Mouse (Mus musculus) embryonic facial prominence, embryonic 13.5 days (tissue): ENCODE data around the gene Nop58. TPM values are rescaled to one million over a fixed set of nuclear protein-coding genes. Genes with fewer than 3 reads are reported as not detected.
A peak's percentile ranks its signal among the peaks of the same experiment; 100 is the strongest.

Experiments used
- ATAC-seq: fragments of 200-750 bp; cut with Nextera tagmentation; 2 replicates; pipeline ENCODE4 v1.8.0; 2017; ENCODE audit warnings: low read depth; ENCODE audit not compliant: insufficient number of reproducible peaks, insufficient read depth, low FRiP score, low TSS enrichment
- H3K27ac ChIP-seq: fragments of 300-500 bp; sonication (generic); 2 replicates; pipeline ENCODE4 v1.5.1; 2015; ENCODE audit warnings: moderate library complexity, mild to moderate bottlenecking, inconsistent platforms
- H3K27me3 ChIP-seq: fragments of 300-500 bp; sonication (generic); 2 replicates; pipeline ENCODE4 v1.6.1; 2015; ENCODE audit warnings: mild to moderate bottlenecking, inconsistent platforms
- H3K36me3 ChIP-seq: fragments of 300-500 bp; sonication (generic); 2 replicates; pipeline ENCODE4 v1.6.1; 2015; ENCODE audit warnings: mild to moderate bottlenecking, inconsistent platforms
- H3K4me1 ChIP-seq: fragments of 300-500 bp; sonication (generic); 2 replicates; pipeline ENCODE4 v1.6.1; 2015; ENCODE audit warnings: inconsistent platforms
- H3K4me2 ChIP-seq: fragments of 300-500 bp; sonication (generic); 2 replicates; pipeline ENCODE4 v1.6.1; 2015; ENCODE audit warnings: moderate library complexity, mild to moderate bottlenecking, inconsistent platforms
- H3K4me3 ChIP-seq: fragments of 300-500 bp; sonication (generic); 2 replicates; pipeline ENCODE4 v1.5.1; 2015; ENCODE audit warnings: mild to moderate bottlenecking, inconsistent platforms
- H3K9ac ChIP-seq: fragments of 300-500 bp; sonication (generic); 2 replicates; pipeline ENCODE4 v1.6.1; 2015; ENCODE audit warnings: mild to moderate bottlenecking, inconsistent platforms
- H3K9me3 ChIP-seq: fragments of 300-500 bp; sonication (generic); 2 replicates; pipeline ENCODE4 v1.6.1; 2016; ENCODE audit warnings: inconsistent platforms
- WGBS: fragments of 180-500 bp; shearing (Covaris S2); methylation state at CpG from one replicate; pipeline ENCODE4 v1.1.7; 2015; ENCODE audit warnings: mixed read lengths; 5-methylcytosine and 5-hydroxymethylcytosine counted together
- polyA plus RNA-seq: library from polyadenylated mRNA; unstranded; fragments of >200 nt; fragmentation: Nextera tagmentation; extraction: Ambion mirVana; gene quantifications from 2 replicates; pipeline ENCODE4 v1.2.1, GENCODE M21; 2015

The Nop58 gene
- polyA plus RNA-seq, 1 experiment from 2014 or later, result 277 TPM

DNA sequence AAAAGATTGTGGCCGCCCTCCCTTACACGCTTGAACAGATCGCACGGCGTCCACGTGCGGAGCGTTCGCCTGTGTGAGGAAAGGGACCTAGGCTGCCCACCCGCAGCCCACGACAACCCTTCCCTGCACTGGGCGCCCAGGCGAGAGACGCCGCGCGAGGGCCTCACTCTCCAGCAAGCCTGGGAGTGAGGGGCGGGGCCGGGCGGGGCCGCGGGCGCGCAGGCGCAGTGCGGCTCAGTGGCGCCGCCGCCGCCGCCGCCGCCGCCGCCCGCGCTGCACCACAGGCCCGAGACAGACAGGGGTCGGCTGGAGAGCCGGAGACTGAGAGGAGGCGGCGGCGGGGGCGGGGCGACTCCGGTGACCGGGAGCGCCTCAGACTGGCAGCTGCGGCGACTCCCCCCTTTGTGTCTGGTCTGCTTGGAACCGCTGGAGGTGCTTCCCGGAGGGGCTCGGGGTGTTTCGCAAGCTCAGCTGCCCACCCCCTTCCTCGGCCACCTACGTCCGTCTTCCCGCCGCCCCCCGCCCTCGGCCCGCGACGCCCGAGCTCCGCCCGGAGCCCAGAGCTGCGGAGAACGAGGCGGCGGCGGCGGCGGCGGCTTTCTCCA lies 78.5 kb downstream of the Nop58 start, which contains the start of gene Bmpr2:
Gene Bmpr2, plus strand, starts transcription at position 237 of the 605 bp plus-strand sequence.
- H3K9me3 ChIP-seq, result no peaks in the 10 kb centered on the region
- ATAC-seq, result peak; percentile 90
- under 1% methylated on average over 63 of the region's 75 CpGs for WGBS
- H3K27ac ChIP-seq, result peak within 1 kb of the TSS; percentile 98
- peak within 1 kb of the TSS; percentile 96 for H3K4me3 ChIP-seq
- H3K4me1 ChIP-seq, result peaks cover 11% of the 10 kb centered on the region
- peak within 1 kb of the TSS; percentile 71 for H3K4me2 ChIP-seq
- peak within 1 kb of the TSS; percentile 97 for H3K9ac ChIP-seq
- no peaks in the 10 kb centered on the region for H3K27me3 ChIP-seq
- no peaks in the 10 kb centered on the region for H3K36me3 ChIP-seq

GRCm38 (mm10) chr1:59763781-59764251 lies 79.0 kb downstream of the Nop58 start:
- under 1% methylated on average over 52 of the region's 55 CpGs for WGBS
- Histone ChIP-seq H3K36me3 (peaks cover 2% of the 10 kb centered on the region; the same call in 1 of the 2 replicates), H3K4me2 (peak overlapping the region; percentile 71), H3K4me1 (peaks cover 12% of the 10 kb centered on the region), H3K27me3 (no peaks in the 10 kb centered on the region), H3K9ac (peak overlapping the region; percentile 97), H3K27ac (peak overlapping the region; percentile 98), H3K9me3 (no peaks in the 10 kb centered on the region), H3K4me3 (peak overlapping the region; percentile 96)
- ATAC-seq, result no peak; the same call in 1 of the 2 replicates

GRCm38 (mm10) chr1:59764407-59764971 lies 79.7 kb downstream of the Nop58 start:
- ATAC-seq, result no peak
- Histone ChIP-seq H3K4me3 (peak overlapping the region; percentile 96), H3K9ac (peak overlapping the region; percentile 97), H3K27me3 (no peaks in the 10 kb centered on the region), H3K36me3 (peaks cover 8% of the 10 kb centered on the region; the same call in 1 of the 2 replicates), H3K9me3 (no peaks in the 10 kb centered on the region), H3K4me1 (peaks cover 12% of the 10 kb centered on the region), H3K4me2 (peak overlapping the region; percentile 71), H3K27ac (peak overlapping the region; percentile 98)
- WGBS, result under 1% methylated on average over 27 of the region's 27 CpGs

DNA sequence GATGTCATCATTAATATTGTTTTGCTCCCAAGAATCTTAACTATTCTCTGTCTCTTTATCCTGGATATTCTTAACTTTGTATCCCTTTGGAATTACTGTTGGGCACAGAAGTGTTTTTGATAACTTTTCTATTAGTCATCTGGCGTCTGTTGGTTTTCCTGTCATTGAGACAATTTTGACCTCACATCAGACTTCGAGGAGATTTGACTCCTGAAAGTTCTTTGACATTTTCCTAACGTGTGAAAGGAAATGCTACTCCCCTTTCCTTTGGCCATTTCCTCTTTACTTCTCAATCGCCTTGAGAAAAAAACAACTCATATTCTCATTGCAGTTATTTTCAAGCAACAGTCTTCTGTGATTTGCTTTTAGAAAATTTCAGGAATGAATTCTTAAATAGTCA lies 80.5 kb downstream of the Nop58 start:
- Histone ChIP-seq H3K9me3 (no peaks in the 10 kb centered on the region), H3K27me3 (no peaks in the 10 kb centered on the region), H3K4me2 (peak overlapping the region; percentile 71), H3K4me3 (peak overlapping the region; percentile 96), H3K36me3 (peaks cover 8% of the 10 kb centered on the region; the same call in 1 of the 2 replicates), H3K4me1 (peaks cover 12% of the 10 kb centered on the region), H3K27ac (no peak overlapping the region), H3K9ac (peak overlapping the region; percentile 64; the same call in 1 of the 2 replicates)
- 3% methylated on average over 4 of the region's 4 CpGs for whole genome bisulfite sequencing
- ATAC-seq, result no peak

DNA sequence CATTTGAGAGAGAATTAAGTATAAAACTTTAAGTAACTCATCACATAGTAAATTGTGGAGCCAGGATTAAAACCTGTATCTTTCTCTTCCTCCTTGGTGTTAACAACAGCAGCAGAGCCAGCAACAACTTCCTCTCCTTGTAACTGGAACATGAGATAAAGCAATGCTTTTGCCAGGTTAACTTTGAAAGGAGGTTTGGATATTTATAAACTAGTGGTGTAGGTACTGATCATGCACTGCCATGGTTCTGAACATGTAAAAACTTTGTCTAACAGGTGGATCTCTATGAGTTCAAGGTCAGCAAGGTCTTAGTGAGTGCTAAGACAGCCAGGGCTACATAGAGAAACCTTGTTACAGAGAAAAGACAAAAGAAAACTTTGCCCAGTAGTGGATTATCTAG lies 81.9 kb downstream of the Nop58 start:
- Histone ChIP-seq H3K4me2 (peak overlapping the region; percentile 60), H3K4me3 (peak overlapping the region; percentile 36), H3K4me1 (peaks cover 16% of the 10 kb centered on the region), H3K9ac (peak overlapping the region; percentile 57), H3K9me3 (no peaks in the 10 kb centered on the region), H3K36me3 (peaks cover 8% of the 10 kb centered on the region; the same call in 1 of the 2 replicates), H3K27me3 (no peaks in the 10 kb centered on the region), H3K27ac (no peak overlapping the region)
- ATAC-seq, result no peak

Other genes with a start within 250 kb of the Nop58 start
- gene Fzd7, start 202.5 kb upstream of the Nop58 start, polyA plus RNA-seq, result 13.4 and 13.7 TPM in 2 replicates
- gene Gm973, start 168.7 kb upstream of the Nop58 start, polyA plus RNA-seq, result 2.7 and 2.8 TPM in 2 replicates
- 432 and 472 TPM in 2 replicates for gene Sumo1, start 14.1 kb upstream of the Nop58 start, polyA plus RNA-seq
- gene Bmpr2, start 78.4 kb downstream of the Nop58 start, polyA plus RNA-seq, result 10.5 and 12.0 TPM in 2 replicates
- gene Fam117b, start 228.0 kb downstream of the Nop58 start, polyA plus RNA-seq, result 11.0 and 11.7 TPM in 2 replicates